Comparison of ENCODE assay signal across 8 mouse cellular contexts in genomic region chr12:89812550-89813207, GRCm38 (mm10).
DNase-seq lines count a peak whose midpoint lies in the region; ATAC-seq and TF ChIP-seq lines count a peak whose summit lies in the region.

No protein-coding gene starts in this region.

- H3K4me2 ChIP-seq in heart, embryonic 14.5 days (ENCODE audit: low read length): peak overlapping the region; percentile 96
- H3K4me2 ChIP-seq in forebrain, embryonic 16.5 days (ENCODE audit: low read length): peak overlapping the region; percentile 83
- peak overlapping the region; percentile 65 for H3K4me2 ChIP-seq in lung, postnatal 0 days (replicated peaks; ENCODE audit: low read depth, low read length)

- no peak for TF ChIP-seq CTCF in lung, postnatal 0 days (IDR thresholded peaks at IDR 0.05)

- peaks cover 8 to 9% of the 10 kb centered on the region in 2 experiments; a peak in 3 of 4 replicates for H3K4me1 ChIP-seq in heart, embryonic 14.5 days (ENCODE audit: control insufficient read depth in 2 of 2, insufficient read depth in 2 of 2, low read length in 2 of 2)
- peaks cover 30% of the 10 kb centered on the region for H3K4me1 ChIP-seq in forebrain, embryonic 16.5 days (replicated peaks; ENCODE audit: control insufficient read depth, insufficient read depth, low read length)
- H3K4me1 ChIP-seq in lung, postnatal 0 days (ENCODE audit: insufficient read depth, low read depth, low read length): no peaks in the 10 kb centered on the region

- H3K36me3 ChIP-seq in heart, embryonic 14.5 days (ENCODE audit: control insufficient read depth, insufficient read depth, low read length): no peaks in the 10 kb centered on the region
- no peaks in the 10 kb centered on the region for H3K36me3 ChIP-seq in forebrain, embryonic 16.5 days (ENCODE audit: control insufficient read depth, insufficient read depth)
- no peaks in the 10 kb centered on the region for H3K36me3 ChIP-seq in lung, postnatal 0 days (ENCODE audit: insufficient read depth, low read length)

- no peak overlapping the region for H3K27ac ChIP-seq in heart, embryonic 14.5 days (replicated peaks in 1 of 2; ENCODE audit: control insufficient read depth in 1 of 2, insufficient read depth in 1 of 2, low read depth in 2 of 2, low read length in 2 of 2)
- no peak overlapping the region for H3K27ac ChIP-seq in forebrain, embryonic 16.5 days (ENCODE audit: low read length)
- H3K27ac ChIP-seq in lung, postnatal 0 days (ENCODE audit: low read length): no peak overlapping the region

- no peak overlapping the region; the same call in 1 of the 2 replicates for H3K9ac ChIP-seq in heart, embryonic 14.5 days (ENCODE audit: low read length)
- H3K9ac ChIP-seq in forebrain, embryonic 16.5 days (replicated peaks; ENCODE audit: low read depth, low read length): peak overlapping the region; percentile 52
- H3K9ac ChIP-seq in lung, postnatal 0 days (replicated peaks; ENCODE audit: low read depth): no peak overlapping the region

- WGBS in heart, embryonic 14.5 days: under 1% methylated on average over 17 of the region's 17 CpGs
- WGBS in forebrain, embryonic 16.5 days: under 1% methylated on average over 17 of the region's 17 CpGs
- 1% methylated on average over 17 of the region's 17 CpGs for WGBS in lung, postnatal 0 days

- no peak for TF ChIP-seq EP300 in lung, postnatal 0 days (IDR thresholded peaks at IDR 0.05)

- peak overlapping the region; percentile 48 to 52 for H3K4me3 ChIP-seq in heart, embryonic 14.5 days (ENCODE audit: control insufficient read depth in 1 of 2, insufficient read depth in 1 of 2, low read depth in 1 of 2, low read length in 2 of 2)
- peak overlapping the region; percentile 47 for H3K4me3 ChIP-seq in forebrain, embryonic 16.5 days (replicated peaks; ENCODE audit: low read length)
- peak overlapping the region; percentile 32 for H3K4me3 ChIP-seq in lung, postnatal 0 days (ENCODE audit: low read depth, low read length)

- ATAC-seq in heart, embryonic 14.5 days (ENCODE audit: insufficient number of reproducible peaks, insufficient read depth, low FRiP score, low read depth): no peak
- ATAC-seq in forebrain, embryonic 16.5 days: peak; percentile 26
- no peak; the same call in 1 of the 2 replicates for ATAC-seq in lung, postnatal 0 days

- peaks cover 25% of the 10 kb centered on the region for H3K27me3 ChIP-seq in heart, embryonic 14.5 days (ENCODE audit: control insufficient read depth, insufficient read depth, low read length)
- H3K27me3 ChIP-seq in forebrain, embryonic 16.5 days (replicated peaks; ENCODE audit: control insufficient read depth, insufficient read depth, low read length): peaks cover 19% of the 10 kb centered on the region
- H3K27me3 ChIP-seq in lung, postnatal 0 days (replicated peaks; ENCODE audit: insufficient read depth, low read length): no peaks in the 10 kb centered on the region

- no peak for DNase-seq in heart, adult 8-10 months (ENCODE audit: low spot score)
- DNase-seq in brain, adult 2 months (ENCODE audit: low read depth, low spot score): peak; percentile 67
- no peak for DNase-seq in lung, postnatal 0 days (ENCODE audit: low spot score)
- DNase-seq in urinary bladder, postnatal 25 days (ENCODE audit: low spot score): no peak
- no peak for DNase-seq in spleen, postnatal 14 days (ENCODE audit: low spot score in 2 of 2)
- no peak for DNase-seq in thymus, postnatal 25 days

- H3K9me3 ChIP-seq in heart, embryonic 14.5 days (ENCODE audit: control insufficient read depth, low read length): no peaks in the 10 kb centered on the region
- no peaks in the 10 kb centered on the region for H3K9me3 ChIP-seq in forebrain, embryonic 16.5 days (ENCODE audit: control insufficient read depth, low read length)
- H3K9me3 ChIP-seq in lung, postnatal 0 days (ENCODE audit: low read length): no peaks in the 10 kb centered on the region
